Mouse (Mus musculus) CD4-positive, CD25-positive, alpha-beta regulatory T cell, adult 2 months (primary cell): Measurements from ENCODE around the gene Rad51b.

Experiments used
- DNase-seq: peaks from one replicate; pipeline ENCODE4 v3.0.0-alpha.2; 2012; ENCODE audit warnings: low read depth, low spot score

The Rad51b gene

GRCm38 (mm10) chr12:79527222-79527621 is 230.1 kb downstream of the Rad51b start:
- DNase-seq = no peak

- no peak for DNase-seq
These were observed 233.3 kb downstream of the Rad51b start for GRCm38 (mm10) chr12:79530275-79530902.

DNA sequence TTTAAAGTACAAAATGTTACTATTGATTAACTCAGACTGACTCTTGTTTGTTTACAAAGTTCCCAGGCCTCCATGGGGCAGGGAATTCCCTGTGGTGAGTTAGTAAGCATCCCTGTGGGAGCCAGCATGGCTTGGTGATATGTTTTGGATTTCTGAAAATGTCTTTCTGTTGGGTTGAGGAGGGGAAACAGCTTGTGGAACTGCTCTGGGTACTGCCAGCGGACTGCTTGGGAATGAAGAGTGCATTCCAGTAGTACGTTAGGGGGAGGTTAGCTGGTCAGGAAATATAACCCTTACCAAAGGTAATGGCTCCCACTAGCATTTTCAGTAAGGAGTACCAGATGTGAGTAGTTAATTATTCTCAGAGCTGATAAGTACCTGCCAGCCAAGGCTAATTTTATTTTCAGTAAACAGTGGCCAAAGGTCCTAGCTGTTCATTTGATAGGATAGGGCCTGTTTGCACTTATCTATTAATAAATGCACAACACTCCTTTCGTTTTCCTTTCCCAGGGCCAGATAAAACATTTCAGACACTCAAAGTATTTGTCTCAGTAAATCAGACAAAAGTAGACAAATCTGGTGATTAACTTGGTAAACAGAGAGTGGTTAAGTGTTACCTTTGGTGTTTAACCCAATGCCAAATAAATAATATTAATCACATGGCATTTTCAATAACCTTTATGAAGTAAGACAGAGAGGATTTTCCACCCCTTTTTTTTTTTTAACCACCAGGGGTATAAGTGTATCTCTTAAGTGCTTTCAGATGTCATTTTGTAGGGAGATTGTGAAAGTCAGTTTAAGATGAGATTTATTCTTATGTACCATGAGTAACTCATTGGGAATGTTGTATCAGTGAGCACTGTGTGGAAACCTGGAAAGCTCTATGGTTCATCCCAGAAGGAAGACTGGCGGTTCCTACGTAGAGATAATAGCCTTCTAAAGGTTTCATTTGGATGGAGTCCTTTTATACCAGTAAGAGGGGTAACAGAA is 235.0 kb downstream of the Rad51b start:
- DNase-seq = no peak

GRCm38 (mm10) chr12:79534778-79535177 is 237.7 kb downstream of the Rad51b start:
- DNase-seq = no peak

DNA sequence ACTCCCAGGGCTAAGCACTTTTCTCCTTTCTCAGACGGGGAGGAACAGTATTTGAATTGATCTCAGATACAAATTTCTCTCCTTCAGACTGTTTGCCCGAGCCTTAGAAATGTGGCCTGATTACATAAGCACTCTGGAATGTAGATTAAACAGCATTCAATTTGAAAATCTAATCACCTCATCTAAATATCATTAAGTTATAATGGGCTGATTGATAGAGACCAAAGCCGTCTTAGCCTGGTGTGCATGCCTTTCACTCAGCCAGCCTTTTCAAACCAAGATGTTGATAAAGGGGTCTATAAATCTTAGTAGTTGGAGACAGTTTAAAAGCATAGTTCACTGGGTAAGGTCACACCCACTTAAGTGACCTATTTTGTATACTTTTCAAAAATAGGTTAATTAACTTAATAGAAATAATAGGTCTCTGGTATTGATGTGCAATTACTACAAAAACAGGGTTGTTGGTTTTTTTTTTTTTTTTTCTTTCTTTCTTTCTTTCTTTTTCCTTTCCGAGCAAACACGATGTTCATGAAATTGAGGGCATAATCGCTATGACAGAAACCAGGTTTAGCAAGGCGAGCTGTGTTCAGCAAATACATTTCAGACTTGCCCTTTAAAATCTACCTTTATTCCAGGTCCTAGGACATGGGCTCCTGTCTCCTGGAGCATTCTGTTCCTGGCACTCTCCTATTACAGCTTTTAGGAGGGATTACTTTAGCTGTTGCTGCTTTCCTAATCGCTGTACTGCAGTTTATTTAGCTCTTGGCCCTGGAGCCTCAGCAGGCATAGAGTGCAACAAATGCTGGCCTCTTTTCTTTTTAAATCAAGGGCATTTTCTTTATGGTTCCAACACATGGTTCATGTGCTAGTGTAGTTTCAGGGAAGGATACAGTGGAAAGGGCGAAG is 238.7 kb downstream of the Rad51b start:
- DNase-seq = no peak

DNA sequence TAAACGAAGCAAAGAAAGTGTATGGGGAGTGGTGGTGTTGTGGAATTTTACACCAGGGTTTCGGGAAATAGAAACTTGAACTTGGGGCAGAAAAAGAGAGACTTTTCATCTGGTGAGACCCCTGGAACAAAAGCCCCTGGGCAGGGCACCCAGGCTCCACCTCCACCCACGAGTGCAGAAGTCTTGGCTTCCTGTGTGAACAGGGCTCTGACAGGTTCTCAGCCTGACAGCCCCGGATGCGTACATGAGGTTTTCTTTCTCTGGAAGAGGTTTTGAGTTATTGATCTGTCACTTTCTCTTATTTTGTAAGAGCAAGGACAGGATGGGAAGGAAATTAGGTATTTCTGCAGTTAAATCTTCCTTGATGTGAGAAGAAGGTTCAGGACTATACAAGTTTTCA is 243.1 kb downstream of the Rad51b start:
- DNase-seq = peak; percentile 27

DNA sequence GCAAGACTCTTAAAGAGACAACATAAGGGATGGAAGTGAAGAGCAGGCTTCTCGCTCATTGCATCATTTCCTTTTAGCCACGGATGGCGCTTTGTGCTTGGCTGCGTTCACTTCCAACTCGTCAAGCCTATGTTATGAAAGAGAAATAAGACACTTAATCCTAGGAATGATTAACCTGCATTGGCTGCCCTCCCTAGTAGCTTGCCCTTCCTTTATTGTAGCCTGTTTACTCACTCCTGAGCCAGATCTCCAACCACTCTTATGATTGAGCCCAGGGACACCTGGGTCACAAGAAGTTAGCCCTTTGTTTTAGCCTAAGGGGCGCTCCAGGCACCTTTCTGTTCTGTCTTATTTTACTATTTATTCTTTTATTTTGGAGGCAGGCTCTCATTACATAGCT is 244.5 kb downstream of the Rad51b start:
- DNase-seq = no peak

- no peak for DNase-seq
These were observed 248.0 kb downstream of the Rad51b start for GRCm38 (mm10) chr12:79545063-79545462.

DNA sequence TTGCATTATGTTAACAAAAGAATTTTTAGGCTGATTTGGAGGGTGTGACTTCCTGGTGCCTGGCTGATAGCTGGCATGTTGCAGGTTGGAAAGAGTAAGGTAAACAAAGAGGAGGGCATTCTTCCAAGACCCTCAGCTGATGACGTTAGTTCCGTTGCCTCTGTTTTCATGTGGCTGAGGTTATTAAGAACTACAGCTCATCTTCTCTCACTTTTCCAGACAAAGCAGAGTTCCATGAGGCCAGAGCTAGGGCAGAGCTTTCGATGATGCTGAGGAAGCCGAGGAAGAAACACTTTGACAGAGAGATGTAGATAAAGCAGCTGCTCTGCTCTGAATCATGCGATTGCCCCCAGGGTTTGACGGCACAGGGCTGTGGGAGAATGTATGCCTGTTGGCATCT is 250.5 kb downstream of the Rad51b start:
- DNase-seq = no peak

GRCm38 (mm10) chr12:79548607-79549330 is 251.7 kb downstream of the Rad51b start:
- no peak for DNase-seq

DNA sequence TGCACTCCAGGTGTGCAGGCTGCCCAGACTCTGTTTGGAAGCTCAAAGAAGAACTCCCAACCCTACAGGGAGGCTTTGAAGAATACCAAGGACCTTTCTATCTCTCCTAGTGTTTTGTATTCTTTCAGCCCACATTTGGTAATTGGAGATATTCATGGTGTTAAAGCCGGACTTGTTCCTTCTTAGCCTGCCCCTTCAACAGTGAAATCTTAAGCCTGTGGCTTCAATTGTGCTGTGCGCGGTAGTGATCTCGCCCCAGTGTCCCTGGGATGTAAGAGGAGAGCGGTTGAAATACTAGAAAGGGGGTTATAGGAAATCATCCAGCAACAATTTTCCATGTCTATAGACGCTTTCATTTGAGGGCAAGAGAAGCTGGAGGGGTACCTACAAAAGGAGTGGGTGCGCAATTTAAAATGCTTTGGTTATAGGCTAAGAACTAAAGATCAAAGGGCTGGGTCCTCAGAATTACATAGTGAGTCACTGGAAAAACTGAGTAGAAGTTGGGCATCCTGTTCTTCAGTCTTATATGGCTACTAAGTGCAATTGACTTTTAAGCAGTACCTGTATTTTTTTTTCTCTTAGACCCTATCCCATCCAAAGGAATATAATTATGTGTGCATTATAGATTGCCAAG is 253.1 kb downstream of the Rad51b start:
- DNase-seq = peak; percentile 47

DNA sequence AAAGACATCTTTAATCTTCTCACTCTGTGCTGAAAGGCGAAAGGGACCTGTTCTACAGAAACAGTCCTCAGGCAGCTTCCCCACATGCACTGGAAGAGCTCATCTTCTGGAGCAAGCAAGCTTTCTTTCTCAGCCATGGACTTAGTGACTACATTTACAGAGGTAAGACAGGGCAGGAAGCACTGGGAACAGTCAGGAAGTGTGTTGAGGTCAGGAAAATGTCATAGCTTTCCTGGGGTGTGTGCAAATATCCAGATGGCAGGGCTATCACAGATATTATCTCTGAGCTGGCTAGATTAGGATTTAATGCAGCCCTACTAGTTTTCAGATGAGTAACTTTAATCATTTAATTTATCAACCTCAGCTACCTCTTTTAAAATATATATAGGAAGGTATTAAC is 254.2 kb downstream of the Rad51b start:
- no peak for DNase-seq

DNA sequence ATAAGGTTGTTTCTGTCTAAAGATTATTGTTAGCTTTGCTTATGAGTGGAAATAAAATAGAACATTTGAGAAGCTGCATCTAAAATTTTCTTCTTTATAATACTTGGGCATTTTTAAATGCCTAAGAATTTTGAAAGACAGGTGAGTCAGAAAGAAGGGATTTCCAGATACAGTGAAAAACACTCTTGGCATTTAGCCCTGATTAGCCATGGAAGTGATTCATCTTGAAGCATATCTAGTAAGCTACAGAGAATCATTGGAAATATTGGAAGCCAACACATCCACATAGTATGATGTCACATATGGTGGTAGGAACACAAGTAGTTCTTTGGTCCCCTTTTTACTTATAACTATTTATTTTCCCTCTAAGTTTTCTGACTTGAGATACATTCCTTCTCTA is 256.0 kb downstream of the Rad51b start:
- DNase-seq = no peak

DNA sequence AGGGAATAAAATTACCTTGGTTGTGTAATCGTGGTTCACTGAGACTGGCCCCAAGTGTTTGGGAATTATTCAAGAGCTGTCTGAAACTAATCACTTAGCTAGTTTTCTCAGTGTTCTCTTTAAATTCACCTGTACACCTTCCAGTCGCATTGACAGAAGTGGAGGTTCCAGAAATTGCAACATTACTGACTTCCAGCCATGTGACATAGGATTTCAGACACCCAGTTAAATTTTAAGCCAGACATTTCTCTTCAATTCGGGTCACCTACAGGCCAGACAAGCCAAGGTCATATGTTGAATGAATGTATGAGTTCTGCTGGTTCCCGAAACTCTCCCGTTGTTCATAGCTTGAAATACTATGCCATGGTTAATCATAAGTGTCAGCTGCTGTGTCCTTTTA is 260.8 kb downstream of the Rad51b start:
- no peak for DNase-seq

- no peak for DNase-seq
These were observed 261.6 kb downstream of the Rad51b start for GRCm38 (mm10) chr12:79558711-79559110.

GRCm38 (mm10) chr12:79559410-79560015 is 262.4 kb downstream of the Rad51b start:
- no peak for DNase-seq

- no peak for DNase-seq
These were observed 263.1 kb downstream of the Rad51b start for GRCm38 (mm10) chr12:79560084-79560699.

DNA sequence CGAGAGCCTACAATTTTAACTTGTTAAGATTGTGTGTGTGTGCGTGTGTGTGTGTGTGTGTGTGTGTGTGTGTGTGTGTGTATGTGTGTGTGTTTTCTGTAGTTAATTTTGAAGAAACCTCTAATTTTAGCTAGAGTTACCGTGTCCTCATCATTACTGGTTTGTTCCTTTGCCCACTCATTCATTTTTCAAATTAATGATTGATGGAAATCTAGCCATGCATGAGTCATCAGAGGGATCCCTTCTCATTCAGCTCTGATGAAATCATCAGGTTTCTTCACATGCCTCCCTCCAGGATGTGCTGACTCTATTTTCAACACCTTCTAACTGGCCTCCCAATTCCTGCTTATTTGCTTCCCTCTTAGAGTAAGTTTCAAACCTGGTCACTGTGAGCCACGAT is 263.8 kb downstream of the Rad51b start:
- no peak for DNase-seq

DNA sequence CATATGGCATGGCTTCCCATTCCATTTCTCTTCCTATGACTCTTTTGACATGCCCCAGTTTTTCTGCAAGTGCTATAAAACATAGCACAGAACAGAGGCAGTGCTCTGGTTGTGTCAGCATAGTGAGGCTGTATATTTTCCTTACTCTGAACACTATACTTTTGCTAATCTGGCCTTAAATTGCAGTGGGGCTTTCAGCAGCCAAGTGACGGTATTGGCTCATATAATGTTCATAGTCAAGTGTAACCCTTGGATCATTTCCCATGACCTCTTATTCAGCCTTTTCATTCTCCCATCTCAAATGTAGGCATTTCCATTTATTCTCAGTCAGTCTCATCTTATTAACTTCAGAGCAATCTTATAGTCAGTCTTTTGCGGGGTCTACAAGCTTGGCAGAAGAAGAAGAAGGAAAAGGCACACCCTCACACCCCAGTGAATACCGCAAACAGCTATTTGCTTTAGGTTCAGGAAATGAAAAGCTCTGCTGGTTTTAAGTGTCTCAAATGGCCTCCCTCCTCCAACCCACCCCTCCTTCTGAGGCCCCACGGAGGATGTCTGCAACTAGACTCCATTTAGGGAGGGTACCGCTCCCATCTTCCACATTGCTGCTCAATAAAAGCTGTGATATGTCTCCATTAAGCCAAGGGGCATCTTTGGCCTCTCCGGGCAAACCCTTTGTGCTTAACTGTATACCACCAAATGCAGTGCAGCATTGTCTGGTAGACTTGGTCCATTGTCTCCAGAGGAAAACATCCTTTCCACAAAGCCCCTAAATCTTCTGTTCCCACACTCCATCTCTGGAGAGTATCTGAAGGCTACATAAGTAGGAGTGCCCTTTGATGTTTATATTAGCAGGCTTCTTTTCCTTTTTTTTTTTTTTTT is 277.3 kb downstream of the Rad51b start:
- DNase-seq = no peak
